Mouse (Mus musculus): ENCODE measurements around the gene Prss33. TPM values are rescaled to one million over a fixed set of nuclear protein-coding genes. Genes with fewer than 3 reads are reported as not detected.

Prss33 gene
- total and polyA plus RNA-seq, 3 experiments: not detected

DNA sequence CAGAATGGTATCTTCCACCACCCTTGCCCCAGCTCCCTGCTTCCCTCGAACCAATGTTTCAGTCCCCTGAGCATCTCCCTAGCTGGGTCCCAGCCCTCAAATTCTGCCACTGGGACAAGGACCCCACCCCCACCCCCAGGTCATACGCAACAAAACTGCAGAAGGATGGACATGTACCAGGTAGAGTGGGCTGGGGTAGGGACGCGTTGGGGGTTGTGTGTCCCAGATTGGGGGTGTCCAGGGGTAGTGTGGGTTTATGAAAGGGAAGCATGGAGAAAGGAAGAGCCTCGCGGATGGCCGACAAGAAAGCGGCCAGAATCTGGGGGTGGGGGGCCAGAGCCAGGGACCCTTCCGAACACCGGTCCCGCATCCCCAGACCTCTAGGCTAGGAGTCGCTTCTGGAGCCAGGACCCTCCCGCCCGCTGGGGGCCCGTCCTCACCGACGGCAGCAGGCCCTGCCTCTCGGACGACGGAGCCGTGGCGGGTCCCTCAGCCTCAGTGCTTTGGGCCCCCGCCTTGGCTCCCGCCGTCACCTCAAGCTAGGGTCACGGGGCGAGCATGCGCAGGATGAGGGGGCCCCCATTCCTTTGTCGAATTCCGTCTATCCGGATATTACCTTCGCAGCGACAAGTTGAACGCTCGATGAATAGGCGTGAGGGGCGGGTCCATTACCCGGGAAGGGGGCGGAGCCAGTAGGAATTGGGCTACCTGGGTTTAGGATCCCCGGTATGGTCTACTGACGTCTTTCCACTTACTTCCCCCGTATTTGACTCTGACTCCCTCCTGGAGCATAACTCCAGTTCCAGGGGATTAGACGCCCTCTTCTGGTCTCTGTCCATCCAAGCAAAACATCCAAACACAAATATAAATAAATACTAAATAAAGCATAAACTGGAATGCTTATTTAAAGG lies 50.0 kb downstream of the Prss33 start, which contains the start of gene Flywch2:
Gene Flywch2 (minus strand): TSS at position 521 of the 911 bp plus-strand sequence.
- H3K79me2 ChIP-seq (replicated peaks; ENCODE audit: control insufficient read depth, extremely low read depth, insufficient read depth, poor library complexity, severe bottlenecking): no peaks in the 10 kb centered on the region
- in situ Hi-C loops (cut with MboI; ENCODE audit: low pct_ligation_motif_present, low pct_unique_long_range_greater_than_20kb, low sequenced_read_pairs): no loop called here
- no peaks in the 10 kb centered on the region for H3K36me3 ChIP-seq (replicated peaks in 1 of 2; ENCODE audit: control insufficient read depth in 1 of 2, insufficient read depth in 1 of 2, low read length in 1 of 2)
- H3K9ac ChIP-seq (ENCODE audit: insufficient read depth, low read depth): no peak within 1 kb of the TSS
- no peak within 1 kb of the TSS for H3K4me2 ChIP-seq (ENCODE audit: insufficient read depth, low read depth, poor library complexity, severe bottlenecking)
- peaks cover 0 to 7% of the 10 kb centered on the region in 2 experiments; a peak in 3 of 4 replicates for H3K4me1 ChIP-seq (ENCODE audit: control insufficient read depth in 1 of 2, insufficient read depth in 2 of 2)
- dilution Hi-C loops (cut with MboI; ENCODE audit: extremely low pct_ligation_motif_present, extremely low pct_unique_long_range_greater_than_20kb, low sequenced_read_pairs): no loop called here
- no peaks in the 10 kb centered on the region for H3K27me3 ChIP-seq (replicated peaks)
- TF ChIP-seq BHLHE40 (IDR thresholded peaks at IDR 0.05; ENCODE audit: low read depth, low read length) (no peak), RAD21 (IDR thresholded peaks at IDR 0.05; ENCODE audit: low read depth, low read length) (no peak), PAX5 (IDR thresholded peaks at IDR 0.05; ENCODE audit: low read length) (no peak), TBP (conservative IDR thresholded peaks at IDR 0.05; ENCODE audit: low read depth, low read length) (no peak), ZNF384 (IDR thresholded peaks at IDR 0.05; ENCODE audit: low read depth, low read length) (no peak), MEF2A (IDR thresholded peaks at IDR 0.05; ENCODE audit: borderline replicate concordance, low read depth, low read length) (no peak), TCF12 (IDR thresholded peaks at IDR 0.05; ENCODE audit: low read depth, low read length) (no peak), ETS1 (conservative IDR thresholded peaks at IDR 0.05; ENCODE audit: low read depth, low read length) (no peak), UBTF (IDR thresholded peaks at IDR 0.05; ENCODE audit: low read depth, low read length) (no peak), MAX (IDR thresholded peaks at IDR 0.05; ENCODE audit: low read length) (no peak), CHD2 (IDR thresholded peaks at IDR 0.05; ENCODE audit: low read length) (no peak), IRF4 (IDR thresholded peaks at IDR 0.05; ENCODE audit: low read depth, low read length) (no peak), E2F4 (IDR thresholded peaks at IDR 0.05; ENCODE audit: insufficient replicate concordance, low read depth, low read length) (no peak)
- H3K9me3 ChIP-seq (replicated peaks; ENCODE audit: low read length): no peaks in the 10 kb centered on the region
- no peak within 1 kb of the TSS for H3K27ac ChIP-seq (ENCODE audit: insufficient read depth, low read depth)
- DNase-seq (ENCODE audit: extremely low read depth): no peak
- no peak within 1 kb of the TSS for H3K4me3 ChIP-seq (replicated peaks in 1 of 3; ENCODE audit: low read depth in 2 of 3, low read length in 2 of 3, poor library complexity in 1 of 3)

- in situ Hi-C loops (cut with MboI; ENCODE audit: low pct_ligation_motif_present, low pct_unique_long_range_greater_than_20kb, low sequenced_read_pairs): no loop called here
- Histone ChIP-seq H3K79me2 (replicated peaks; ENCODE audit: control insufficient read depth, extremely low read depth, insufficient read depth, poor library complexity, severe bottlenecking) (no peaks in the 10 kb centered on the region), H3K4me3 (replicated peaks in 1 of 3; ENCODE audit: low read depth in 2 of 3, low read length in 2 of 3, poor library complexity in 1 of 3) (no peak overlapping the region), H3K27ac (ENCODE audit: insufficient read depth, low read depth) (no peak overlapping the region), H3K9me3 (replicated peaks; ENCODE audit: low read length) (no peaks in the 10 kb centered on the region), H3K36me3 (replicated peaks in 1 of 2; ENCODE audit: control insufficient read depth in 1 of 2, insufficient read depth in 1 of 2, low read length in 1 of 2) (no peaks in the 10 kb centered on the region), H3K4me1 (ENCODE audit: control insufficient read depth in 1 of 2, insufficient read depth in 2 of 2) (peaks cover 3 to 13% of the 10 kb centered on the region in 2 experiments; a peak in 3 of 4 replicates), H3K27me3 (replicated peaks) (no peaks in the 10 kb centered on the region), H3K4me2 (ENCODE audit: insufficient read depth, low read depth, poor library complexity, severe bottlenecking) (no peak overlapping the region), H3K9ac (ENCODE audit: insufficient read depth, low read depth) (no peak overlapping the region)
- DNase-seq (ENCODE audit: extremely low read depth): peak; percentile 53
- dilution Hi-C loops (cut with MboI; ENCODE audit: extremely low pct_ligation_motif_present, extremely low pct_unique_long_range_greater_than_20kb, low sequenced_read_pairs): no loop called here
- TF ChIP-seq IRF4 (IDR thresholded peaks at IDR 0.05; ENCODE audit: low read depth, low read length) (no peak), POLR2A (IDR thresholded peaks at IDR 0.05; ENCODE audit: low read depth, low read length) (no peak), HCFC1 (IDR thresholded peaks at IDR 0.05; ENCODE audit: low read depth, low read length) (no peak), NRF1 (IDR thresholded peaks at IDR 0.05; ENCODE audit: low read depth, low read length) (no peak), ELF1 (IDR thresholded peaks at IDR 0.05; ENCODE audit: low read depth, low read length) (no peak), ZNF384 (IDR thresholded peaks at IDR 0.05; ENCODE audit: low read depth, low read length) (0 out of 2 replicates have a peak, but pooled peaks have one; percentile 31)
Measured at GRCm38 (mm10) chr17:23783352-23783751, 52.5 kb downstream of the Prss33 start.

Other genes starting within 250 kb of the Prss33 start
Only the 20 nearest of the 29 such genes appear.
- gene Tnfrsf12a, start 158.6 kb downstream of the Prss33 start, total RNA-seq (2012; rRNA removed): 4.3 and 5.1 TPM in 2 replicates
- 1.5 and 2.3 TPM in 2 replicates for gene Tnfrsf12a, start 158.6 kb downstream of the Prss33 start, total RNA-seq (2014; rRNA removed)
- 0.64 and 1.2 TPM in 2 replicates for gene Tnfrsf12a, start 158.6 kb downstream of the Prss33 start, polyA plus RNA-seq (2012; ENCODE audit: insufficient read length, low read depth)
- gene Cldn6, start 156.8 kb downstream of the Prss33 start, total RNA-seq (2012; rRNA removed): not detected in 2 replicates
- not detected in 2 replicates for gene Cldn6, start 156.8 kb downstream of the Prss33 start, total RNA-seq (2014; rRNA removed)
- gene Cldn6, start 156.8 kb downstream of the Prss33 start, polyA plus RNA-seq (2012; ENCODE audit: insufficient read length, low read depth): not detected in 2 replicates
- gene Cldn9, start 152.0 kb downstream of the Prss33 start, total RNA-seq (2012; rRNA removed): 0.08 TPM in 1 of 2 replicates, not detected in the other
- not detected in 2 replicates for gene Cldn9, start 152.0 kb downstream of the Prss33 start, total RNA-seq (2014; rRNA removed)
- gene Cldn9, start 152.0 kb downstream of the Prss33 start, polyA plus RNA-seq (2012; ENCODE audit: insufficient read length, low read depth): not detected in 2 replicates
- gene 1520401A03Rik, start 113.3 kb downstream of the Prss33 start, total RNA-seq (2012; rRNA removed): 0.08 TPM in 1 of 2 replicates, not detected in the other
- gene 1520401A03Rik, start 113.3 kb downstream of the Prss33 start, total RNA-seq (2014; rRNA removed): not detected in 2 replicates
- gene 1520401A03Rik, start 113.3 kb downstream of the Prss33 start, polyA plus RNA-seq (2012; ENCODE audit: insufficient read length, low read depth): not detected in 2 replicates
- gene Pkmyt1, start 109.7 kb downstream of the Prss33 start, total RNA-seq (2012; rRNA removed): 21.4 and 25.4 TPM in 2 replicates
- 11.4 and 12.6 TPM in 2 replicates for gene Pkmyt1, start 109.7 kb downstream of the Prss33 start, total RNA-seq (2014; rRNA removed)
- 30.7 and 37.0 TPM in 2 replicates for gene Pkmyt1, start 109.7 kb downstream of the Prss33 start, polyA plus RNA-seq (2012; ENCODE audit: insufficient read length, low read depth)
- gene Paqr4, start 95.2 kb downstream of the Prss33 start, total RNA-seq (2012; rRNA removed): 2.0 and 2.8 TPM in 2 replicates
- 0.47 and 1.0 TPM in 2 replicates for gene Paqr4, start 95.2 kb downstream of the Prss33 start, total RNA-seq (2014; rRNA removed)
- gene Paqr4, start 95.2 kb downstream of the Prss33 start, polyA plus RNA-seq (2012; ENCODE audit: insufficient read length, low read depth): 0.80 and 1.1 TPM in 2 replicates
- 0.34 and 0.55 TPM in 2 replicates for gene Kremen2, start 90.2 kb downstream of the Prss33 start, total RNA-seq (2012; rRNA removed)
- 0.14 and 0.23 TPM in 2 replicates for gene Kremen2, start 90.2 kb downstream of the Prss33 start, total RNA-seq (2014; rRNA removed)
- 0.21 and 0.23 TPM in 2 replicates for gene Kremen2, start 90.2 kb downstream of the Prss33 start, polyA plus RNA-seq (2012; ENCODE audit: insufficient read length, low read depth)
- 26.9 and 28.3 TPM in 2 replicates for gene Flywch1, start 64.5 kb downstream of the Prss33 start, total RNA-seq (2012; rRNA removed)
- gene Flywch1, start 64.5 kb downstream of the Prss33 start, total RNA-seq (2014; rRNA removed): 18.8 and 22.2 TPM in 2 replicates
- 22.0 and 23.4 TPM in 2 replicates for gene Flywch1, start 64.5 kb downstream of the Prss33 start, polyA plus RNA-seq (2012; ENCODE audit: insufficient read length, low read depth)
- not detected in 2 replicates for gene Flywch2, start 50.0 kb downstream of the Prss33 start, total RNA-seq (2012; rRNA removed)
- gene Flywch2, start 50.0 kb downstream of the Prss33 start, total RNA-seq (2014; rRNA removed): not detected in 2 replicates
- not detected in 2 replicates for gene Flywch2, start 50.0 kb downstream of the Prss33 start, polyA plus RNA-seq (2012; ENCODE audit: insufficient read length, low read depth)
- 83.6 and 90.4 TPM in 2 replicates for gene Srrm2, start 45.5 kb downstream of the Prss33 start, total RNA-seq (2012; rRNA removed)
- gene Srrm2, start 45.5 kb downstream of the Prss33 start, total RNA-seq (2014; rRNA removed): 18.3 and 26.7 TPM in 2 replicates
- gene Srrm2, start 45.5 kb downstream of the Prss33 start, polyA plus RNA-seq (2012; ENCODE audit: insufficient read length, low read depth): 339 and 383 TPM in 2 replicates
- 381 and 386 TPM in 2 replicates for gene Elob, start 6.9 kb downstream of the Prss33 start, total RNA-seq (2012; rRNA removed)
- 371 and 534 TPM in 2 replicates for gene Elob, start 6.9 kb downstream of the Prss33 start, total RNA-seq (2014; rRNA removed)
- 250 and 306 TPM in 2 replicates for gene Elob, start 6.9 kb downstream of the Prss33 start, polyA plus RNA-seq (2012; ENCODE audit: insufficient read length, low read depth)
- gene Prss32, start 7.8 kb upstream of the Prss33 start, total RNA-seq (2012; rRNA removed): not detected in 2 replicates
- gene Prss32, start 7.8 kb upstream of the Prss33 start, total RNA-seq (2014; rRNA removed): not detected in 2 replicates
- gene Prss32, start 7.8 kb upstream of the Prss33 start, polyA plus RNA-seq (2012; ENCODE audit: insufficient read length, low read depth): not detected in 2 replicates
- gene Prss41, start 8.1 kb upstream of the Prss33 start, total RNA-seq (2012; rRNA removed): 0.46 and 1.0 TPM in 2 replicates
- gene Prss41, start 8.1 kb upstream of the Prss33 start, total RNA-seq (2014; rRNA removed): 0.16 TPM in 2 replicates
- 0.22 and 0.24 TPM in 2 replicates for gene Prss41, start 8.1 kb upstream of the Prss33 start, polyA plus RNA-seq (2012; ENCODE audit: insufficient read length, low read depth)
- not detected in 2 replicates for gene Prss21, start 32.0 kb upstream of the Prss33 start, total RNA-seq (2012; rRNA removed)
- gene Prss21, start 32.0 kb upstream of the Prss33 start, total RNA-seq (2014; rRNA removed): not detected in 2 replicates
- not detected in 2 replicates for gene Prss21, start 32.0 kb upstream of the Prss33 start, polyA plus RNA-seq (2012; ENCODE audit: insufficient read length, low read depth)
- gene Dcpp1, start 44.8 kb upstream of the Prss33 start, total RNA-seq (2012; rRNA removed): not detected in 2 replicates
- not detected in 2 replicates for gene Dcpp1, start 44.8 kb upstream of the Prss33 start, total RNA-seq (2014; rRNA removed)
- not detected in 2 replicates for gene Dcpp1, start 44.8 kb upstream of the Prss33 start, polyA plus RNA-seq (2012; ENCODE audit: insufficient read length, low read depth)
- gene Dcpp2, start 44.8 kb upstream of the Prss33 start, total RNA-seq (2012; rRNA removed): not detected in 2 replicates
- gene Dcpp2, start 44.8 kb upstream of the Prss33 start, total RNA-seq (2014; rRNA removed): not detected in 2 replicates
- not detected in 2 replicates for gene Dcpp2, start 44.8 kb upstream of the Prss33 start, polyA plus RNA-seq (2012; ENCODE audit: insufficient read length, low read depth)
- not detected in 2 replicates for gene Dcpp3, start 81.4 kb upstream of the Prss33 start, total RNA-seq (2012; rRNA removed)
- not detected in 2 replicates for gene Dcpp3, start 81.4 kb upstream of the Prss33 start, total RNA-seq (2014; rRNA removed)
- gene Dcpp3, start 81.4 kb upstream of the Prss33 start, polyA plus RNA-seq (2012; ENCODE audit: insufficient read length, low read depth): not detected in 2 replicates
- not detected in 2 replicates for gene Sbp, start 105.6 kb upstream of the Prss33 start, total RNA-seq (2012; rRNA removed)
- gene Sbp, start 105.6 kb upstream of the Prss33 start, total RNA-seq (2014; rRNA removed): not detected in 2 replicates
- not detected in 2 replicates for gene Sbp, start 105.6 kb upstream of the Prss33 start, polyA plus RNA-seq (2012; ENCODE audit: insufficient read length, low read depth)
- not detected in 2 replicates for gene Sbpl, start 119.2 kb upstream of the Prss33 start, total RNA-seq (2012; rRNA removed)
- gene Sbpl, start 119.2 kb upstream of the Prss33 start, total RNA-seq (2014; rRNA removed): not detected in 2 replicates
- not detected in 2 replicates for gene Sbpl, start 119.2 kb upstream of the Prss33 start, polyA plus RNA-seq (2012; ENCODE audit: insufficient read length, low read depth)
- gene Prss30, start 144.5 kb upstream of the Prss33 start, total RNA-seq (2012; rRNA removed): 0.08 TPM in 1 of 2 replicates, not detected in the other
- 0.30 and 0.57 TPM in 2 replicates for gene Prss30, start 144.5 kb upstream of the Prss33 start, total RNA-seq (2014; rRNA removed)
- 0.63 and 0.69 TPM in 2 replicates for gene Prss30, start 144.5 kb upstream of the Prss33 start, polyA plus RNA-seq (2012; ENCODE audit: insufficient read length, low read depth)